Mouse (Mus musculus) stomach, embryonic 16.5 days (tissue): ENCODE measurements at regions not wholly inside any gene's neighbourhood (a gene's known extent, or its start where the extent isn't known, plus 50 kb on each side); places are given as distances from the start of the nearest gene placed in this dataset.

Experiments
- ATAC-seq: fragments of 200-750 bp; cut with Nextera tagmentation; 2 replicates; pipeline ENCODE4 v1.8.0; 2017; ENCODE audit warnings: moderate number of reproducible peaks, moderate TSS enrichment; ENCODE audit not compliant: insufficient read depth, low FRiP score
- H3K27ac ChIP-seq: fragments of 300-500 bp; sonication (generic); 2 replicates; pipeline ENCODE4 v1.5.1; 2014; ENCODE audit warnings: low read length
- H3K27me3 ChIP-seq: fragments of 300-500 bp; sonication (generic); 2 replicates; pipeline ENCODE4 v1.6.1; 2014; ENCODE audit warnings: low read length, control low read depth, mixed read lengths; ENCODE audit not compliant: control insufficient read depth, insufficient read depth
- H3K36me3 ChIP-seq: fragments of 300-500 bp; sonication (generic); 2 replicates; pipeline ENCODE4 v1.6.1; 2014; ENCODE audit warnings: low read length; ENCODE audit not compliant: control insufficient read depth, insufficient read depth
- H3K4me1 ChIP-seq: fragments of 300-500 bp; sonication (generic); 2 replicates; pipeline ENCODE4 v1.6.1; 2014; ENCODE audit warnings: low read length, control low read depth, mixed read lengths; ENCODE audit not compliant: control insufficient read depth, insufficient read depth
- H3K4me2 ChIP-seq: fragments of 300-500 bp; sonication (generic); 2 replicates; pipeline ENCODE4 v1.6.1; 2014; ENCODE audit warnings: low read depth, low read length, mixed read lengths
- H3K4me3 ChIP-seq: fragments of 300-500 bp; sonication (generic); replicated peaks from 2 replicates; pipeline ENCODE4 v1.5.1; 2014; ENCODE audit warnings: mild to moderate bottlenecking, low read length
- H3K9ac ChIP-seq: fragments of 300-500 bp; sonication (generic); 2 replicates; pipeline ENCODE4 v1.6.1; 2014; ENCODE audit warnings: low read length
- H3K9me3 ChIP-seq: fragments of 300-500 bp; sonication (generic); replicated peaks from 2 replicates; pipeline ENCODE4 v1.6.1; 2016; ENCODE audit warnings: low read length, control low read depth; ENCODE audit not compliant: control insufficient read depth
- WGBS: fragments of 180-500 bp; shearing (Covaris S2); extraction: QIAGEN DNeasy Blood & Tissue Kit; methylation state at CpG from one replicate; pipeline ENCODE4 v1.1.7; 2014; 5-methylcytosine and 5-hydroxymethylcytosine counted together

DNA sequence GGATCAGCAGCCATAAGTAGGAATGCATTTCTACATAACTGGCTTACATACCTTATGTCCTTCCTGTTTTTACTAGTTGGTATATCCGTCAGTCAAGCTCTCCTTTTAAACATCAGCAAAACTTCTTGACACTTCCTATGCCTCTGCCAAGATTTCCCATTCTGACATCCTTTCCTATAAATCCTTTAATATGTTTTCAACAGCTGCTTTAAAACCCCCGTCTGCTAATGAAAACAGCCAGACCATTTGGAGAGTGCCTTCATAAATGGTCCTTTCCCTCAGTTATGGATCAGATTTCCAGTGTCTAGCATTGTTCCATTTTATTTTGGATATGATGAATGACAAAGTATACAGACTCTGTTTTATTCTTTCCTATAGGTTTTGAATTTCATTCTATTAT lies 270.7 kb upstream of the Rgmb start:
- 35% methylated on average over 2 of the region's 2 CpGs for WGBS
- Histone ChIP-seq H3K27ac (no peak overlapping the region), H3K27me3 (no peaks in the 10 kb centered on the region), H3K4me2 (no peak overlapping the region), H3K36me3 (no peaks in the 10 kb centered on the region), H3K4me3 (no peak overlapping the region), H3K9me3 (no peaks in the 10 kb centered on the region), H3K9ac (no peak overlapping the region), H3K4me1 (no peaks in the 10 kb centered on the region)
- no peak for ATAC-seq

DNA sequence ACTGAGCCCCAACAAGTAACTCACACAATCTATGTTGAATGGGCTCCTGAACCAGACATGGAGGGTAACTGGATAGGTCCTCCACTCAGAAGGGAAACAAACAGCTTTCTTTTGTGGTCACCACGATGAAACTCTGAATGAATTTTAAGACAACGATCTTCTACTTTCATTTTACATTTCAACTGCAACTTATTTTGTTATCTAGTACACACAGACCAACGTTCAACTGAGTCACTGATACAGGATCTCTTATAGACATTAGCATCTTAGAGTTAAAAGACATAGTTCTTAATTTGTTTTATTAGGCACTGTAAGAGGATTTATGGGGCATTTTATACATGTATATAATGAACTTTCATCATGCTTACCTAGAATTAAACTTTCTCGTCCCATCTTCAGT lies 262.1 kb upstream of the Rgmb start:
- WGBS: 88% methylated on average over 4 of the region's 4 CpGs
- Histone ChIP-seq H3K27me3 (no peaks in the 10 kb centered on the region), H3K4me2 (no peak overlapping the region), H3K27ac (no peak overlapping the region), H3K4me1 (no peaks in the 10 kb centered on the region), H3K9me3 (no peaks in the 10 kb centered on the region), H3K4me3 (no peak overlapping the region), H3K36me3 (no peaks in the 10 kb centered on the region), H3K9ac (no peak overlapping the region)
- no peak for ATAC-seq

DNA sequence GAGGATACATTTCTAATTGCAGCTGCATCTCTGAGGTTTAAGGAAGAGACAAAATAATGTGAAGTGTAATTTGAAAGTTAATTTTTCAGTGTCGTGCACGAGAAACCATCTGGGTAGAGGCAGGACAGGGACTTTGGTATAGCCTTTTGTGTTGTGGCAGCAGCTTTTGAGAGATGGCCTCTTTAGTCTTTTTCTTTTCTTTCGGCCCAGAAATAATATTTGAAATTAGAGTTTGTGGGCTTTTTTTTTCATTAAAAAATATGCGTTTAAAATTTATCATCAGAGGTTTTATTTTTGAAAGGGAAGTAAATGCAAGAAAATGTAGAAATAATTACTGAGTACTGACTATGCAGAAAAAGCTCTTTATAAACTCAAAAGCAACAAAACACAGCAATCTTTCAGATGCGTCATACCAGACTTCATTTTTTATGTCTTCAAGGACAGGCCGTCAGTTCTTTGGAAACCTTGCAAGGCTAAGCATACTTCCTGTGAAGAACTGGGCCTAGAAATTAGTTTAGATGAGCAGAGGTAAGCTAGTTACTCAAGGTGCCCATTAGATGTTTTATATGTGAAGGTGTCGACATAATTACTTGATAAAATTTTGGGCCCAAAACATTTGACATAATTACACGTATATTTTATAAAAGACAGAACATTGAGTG lies 258.9 kb upstream of the Rgmb start:
- H3K36me3 ChIP-seq: no peaks in the 10 kb centered on the region
- no peaks in the 10 kb centered on the region for H3K4me1 ChIP-seq
- H3K9me3 ChIP-seq: no peaks in the 10 kb centered on the region
- no peaks in the 10 kb centered on the region for H3K27me3 ChIP-seq
- no peak overlapping the region for H3K4me2 ChIP-seq
- H3K27ac ChIP-seq: no peak overlapping the region
- ATAC-seq: no peak
- no peak overlapping the region for H3K9ac ChIP-seq
- WGBS: 81% methylated on average over 8 of the region's 8 CpGs
- no peak overlapping the region for H3K4me3 ChIP-seq

GRCm38 (mm10) chr17:16088879-16089618 lies 258.2 kb upstream of the Rgmb start:
- ATAC-seq: no peak
- H3K9ac ChIP-seq: no peak overlapping the region
- no peaks in the 10 kb centered on the region for H3K27me3 ChIP-seq
- no peak overlapping the region for H3K4me3 ChIP-seq
- 69% methylated on average over 5 of the region's 5 CpGs for WGBS
- H3K4me2 ChIP-seq: no peak overlapping the region
- H3K9me3 ChIP-seq: no peaks in the 10 kb centered on the region
- no peaks in the 10 kb centered on the region for H3K36me3 ChIP-seq
- H3K27ac ChIP-seq: no peak overlapping the region
- no peaks in the 10 kb centered on the region for H3K4me1 ChIP-seq

GRCm38 (mm10) chr17:16087046-16087445 lies 256.2 kb upstream of the Rgmb start:
- Histone ChIP-seq H3K27me3 (no peaks in the 10 kb centered on the region), H3K27ac (no peak overlapping the region), H3K9me3 (no peaks in the 10 kb centered on the region), H3K4me2 (no peak overlapping the region), H3K4me3 (no peak overlapping the region), H3K4me1 (no peaks in the 10 kb centered on the region), H3K9ac (no peak overlapping the region), H3K36me3 (no peaks in the 10 kb centered on the region)
- WGBS: 70% methylated on average over 2 of the region's 2 CpGs
- no peak for ATAC-seq

DNA sequence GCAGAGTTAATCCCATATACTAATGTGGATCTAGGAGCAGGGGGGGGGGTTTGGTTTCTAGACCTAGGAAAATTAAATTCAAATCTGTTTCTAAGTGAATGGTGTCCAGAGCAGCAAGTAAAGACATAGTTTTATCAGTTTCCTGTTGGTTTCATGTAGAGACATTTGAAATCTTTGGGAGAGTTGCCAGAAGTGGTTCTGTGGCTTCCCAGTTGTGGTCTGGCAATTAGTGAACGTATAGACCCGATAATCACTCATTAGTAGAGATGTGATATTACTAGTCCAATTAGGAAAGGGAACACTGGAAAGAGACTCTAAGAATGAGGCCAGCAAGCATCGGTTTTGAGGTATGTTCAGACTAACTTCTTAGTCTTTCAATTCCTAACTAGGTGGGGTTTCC lies 252.0 kb upstream of the Rgmb start:
- H3K9ac ChIP-seq: no peak overlapping the region
- ATAC-seq: no peak
- no peaks in the 10 kb centered on the region for H3K36me3 ChIP-seq
- WGBS: 83% methylated on average over 3 of the region's 3 CpGs
- H3K27me3 ChIP-seq: no peaks in the 10 kb centered on the region
- H3K4me2 ChIP-seq: no peak overlapping the region
- H3K4me1 ChIP-seq: no peaks in the 10 kb centered on the region
- no peak overlapping the region for H3K27ac ChIP-seq
- no peak overlapping the region for H3K4me3 ChIP-seq
- no peaks in the 10 kb centered on the region for H3K9me3 ChIP-seq

DNA sequence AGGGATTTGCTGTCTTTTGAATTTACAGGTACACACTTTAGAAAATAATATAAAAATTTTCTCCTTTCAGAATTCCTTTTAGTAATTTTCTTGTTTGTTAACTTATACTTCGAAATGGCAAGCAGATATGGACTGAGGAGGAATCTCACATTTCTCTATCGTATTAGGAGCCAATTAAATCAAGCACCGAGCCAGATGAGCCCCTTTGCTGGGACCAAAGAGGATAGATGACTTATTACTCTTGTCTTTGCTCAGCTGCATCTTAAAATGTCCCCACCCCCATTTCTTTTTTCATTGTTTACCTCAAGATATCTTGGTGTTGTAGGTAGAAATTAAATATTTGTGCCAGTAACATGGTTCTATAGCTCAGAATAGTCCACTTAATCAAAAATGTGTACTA lies 247.7 kb upstream of the Rgmb start:
- Histone ChIP-seq H3K4me2 (no peak overlapping the region), H3K36me3 (no peaks in the 10 kb centered on the region), H3K4me3 (no peak overlapping the region), H3K4me1 (no peaks in the 10 kb centered on the region), H3K27me3 (no peaks in the 10 kb centered on the region), H3K9me3 (no peaks in the 10 kb centered on the region), H3K9ac (no peak overlapping the region), H3K27ac (no peak overlapping the region)
- WGBS: 62% methylated on average over 3 of the region's 3 CpGs
- ATAC-seq: no peak

GRCm38 (mm10) chr17:16069334-16069733 lies 238.5 kb upstream of the Rgmb start:
- Histone ChIP-seq H3K9ac (no peak overlapping the region), H3K4me3 (no peak overlapping the region), H3K27ac (no peak overlapping the region), H3K4me1 (no peaks in the 10 kb centered on the region), H3K27me3 (no peaks in the 10 kb centered on the region), H3K4me2 (no peak overlapping the region), H3K36me3 (no peaks in the 10 kb centered on the region), H3K9me3 (no peaks in the 10 kb centered on the region)
- 43% methylated on average over 1 of the region's 1 CpGs for WGBS
- ATAC-seq: no peak

DNA sequence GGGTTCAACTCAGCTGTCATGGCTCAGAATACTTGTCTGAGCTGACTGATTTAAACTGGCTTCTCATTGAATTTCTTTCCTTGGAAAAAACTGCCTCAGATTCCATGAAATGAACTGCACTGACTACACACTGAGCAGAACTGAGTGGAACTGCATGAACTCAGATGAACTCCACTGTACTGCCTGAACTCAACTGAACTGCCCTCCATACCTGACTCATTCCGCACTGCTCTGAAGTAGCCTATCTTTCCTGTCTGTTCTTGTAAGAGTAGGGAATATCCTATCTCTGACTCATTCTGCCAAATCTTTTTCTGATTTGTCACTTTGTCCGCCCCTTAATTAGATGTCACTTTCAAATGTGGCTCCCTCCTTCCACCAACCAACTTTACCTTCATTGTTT lies 237.0 kb upstream of the Rgmb start:
- ATAC-seq: no peak
- Histone ChIP-seq H3K4me2 (no peak overlapping the region), H3K27me3 (no peaks in the 10 kb centered on the region), H3K4me3 (no peak overlapping the region), H3K27ac (no peak overlapping the region), H3K36me3 (no peaks in the 10 kb centered on the region), H3K9me3 (no peaks in the 10 kb centered on the region), H3K4me1 (no peaks in the 10 kb centered on the region), H3K9ac (no peak overlapping the region)
- WGBS: 83% methylated on average over 2 of the region's 2 CpGs
